Mouse (Mus musculus) embryonic facial prominence, embryonic 15.5 days (tissue): Measurements from ENCODE around the gene Aldh2. TPM values are rescaled to one million over a fixed set of nuclear protein-coding genes. Genes with fewer than 3 reads are reported as not detected.

Experiments
- ATAC-seq: fragments of 200-750 bp; cut with Nextera tagmentation; 2 replicates; pipeline ENCODE4 v1.8.0; 2017; ENCODE audit warnings: low read depth, moderate TSS enrichment; ENCODE audit not compliant: insufficient number of reproducible peaks, low FRiP score, low TSS enrichment
- H3K27ac ChIP-seq: fragments of 300-500 bp; sonication (generic); replicated peaks from 2 replicates; pipeline ENCODE4 v1.5.1; 2015; ENCODE audit warnings: mild to moderate bottlenecking, inconsistent platforms
- H3K27me3 ChIP-seq: fragments of 300-500 bp; sonication (generic); 2 replicates; pipeline ENCODE4 v1.6.1; 2015; ENCODE audit warnings: inconsistent platforms
- H3K36me3 ChIP-seq: fragments of 300-500 bp; sonication (generic); 2 replicates; pipeline ENCODE4 v1.6.1; 2015; ENCODE audit warnings: mild to moderate bottlenecking, inconsistent platforms
- H3K4me1 ChIP-seq: fragments of 300-500 bp; sonication (generic); 2 replicates; pipeline ENCODE4 v1.6.1; 2015; ENCODE audit warnings: inconsistent platforms
- H3K4me2 ChIP-seq: fragments of 300-500 bp; sonication (generic); replicated peaks from 2 replicates; pipeline ENCODE4 v1.6.1; 2015; ENCODE audit warnings: mild to moderate bottlenecking, inconsistent platforms
- H3K4me3 ChIP-seq: fragments of 300-500 bp; sonication (generic); replicated peaks from 2 replicates; pipeline ENCODE4 v1.5.1; 2015; ENCODE audit warnings: mild to moderate bottlenecking, inconsistent platforms
- H3K9ac ChIP-seq: fragments of 300-500 bp; sonication (generic); 2 replicates; pipeline ENCODE4 v1.6.1; 2015; ENCODE audit warnings: inconsistent platforms
- H3K9me3 ChIP-seq: fragments of 300-500 bp; sonication (generic); replicated peaks from 2 replicates; pipeline ENCODE4 v1.6.1; 2016; ENCODE audit warnings: inconsistent platforms
- WGBS: fragments of 180-500 bp; shearing (Covaris S2); methylation state at CpG from one replicate; pipeline ENCODE4 v1.1.7; 2015; 5-methylcytosine and 5-hydroxymethylcytosine counted together
- polyA plus RNA-seq: library from polyadenylated mRNA; unstranded; fragments of >200 nt; fragmentation: Nextera tagmentation; extraction: Ambion mirVana; gene quantifications from 2 replicates; pipeline ENCODE4 v1.2.1, GENCODE M21; 2015

Aldh2 gene
- polyA plus RNA-seq, 1 experiment from 2014 or later, result 219 TPM

DNA sequence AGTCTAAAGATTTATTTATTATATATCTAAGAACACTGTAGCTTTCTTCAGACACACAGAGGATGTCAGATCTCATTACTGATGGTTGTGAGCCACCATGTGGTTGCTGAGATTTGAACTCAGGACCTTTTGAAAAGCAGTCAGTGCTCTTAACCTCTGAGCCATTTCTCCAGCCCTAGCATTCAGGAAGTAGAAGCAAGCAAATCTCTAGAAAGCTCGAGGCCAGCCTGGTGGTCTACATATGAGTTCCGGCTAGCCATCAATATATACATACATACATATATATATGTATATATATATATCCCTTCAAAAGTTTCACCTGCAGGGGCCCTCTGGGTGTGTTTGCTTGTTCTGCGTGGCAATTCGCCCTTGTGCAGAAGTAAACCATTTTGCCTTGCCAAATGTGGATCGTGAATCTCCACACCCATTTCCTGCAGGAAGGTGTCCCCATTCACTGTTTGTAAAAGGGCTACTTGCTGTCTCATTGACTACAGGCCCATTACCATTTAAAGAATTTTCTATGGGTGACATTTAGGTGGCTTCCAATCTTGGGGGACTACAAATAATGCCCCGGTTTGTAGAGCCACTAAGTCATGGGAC, 1.2 kb upstream of the Aldh2 start:
- no peaks in the 10 kb centered on the region for H3K27me3 ChIP-seq
- no peaks in the 10 kb centered on the region for H3K36me3 ChIP-seq
- H3K4me2 ChIP-seq, result no peak overlapping the region
- H3K4me1 ChIP-seq, result peaks cover 22% of the 10 kb centered on the region
- ATAC-seq, result no peak
- H3K9me3 ChIP-seq, result no peaks in the 10 kb centered on the region
- WGBS, result 80% methylated on average over 6 of the region's 6 CpGs
- H3K4me3 ChIP-seq, result no peak overlapping the region
- H3K9ac ChIP-seq, result no peak overlapping the region
- H3K27ac ChIP-seq, result peak overlapping the region; percentile 84; the same call in 1 of the 2 replicates

DNA sequence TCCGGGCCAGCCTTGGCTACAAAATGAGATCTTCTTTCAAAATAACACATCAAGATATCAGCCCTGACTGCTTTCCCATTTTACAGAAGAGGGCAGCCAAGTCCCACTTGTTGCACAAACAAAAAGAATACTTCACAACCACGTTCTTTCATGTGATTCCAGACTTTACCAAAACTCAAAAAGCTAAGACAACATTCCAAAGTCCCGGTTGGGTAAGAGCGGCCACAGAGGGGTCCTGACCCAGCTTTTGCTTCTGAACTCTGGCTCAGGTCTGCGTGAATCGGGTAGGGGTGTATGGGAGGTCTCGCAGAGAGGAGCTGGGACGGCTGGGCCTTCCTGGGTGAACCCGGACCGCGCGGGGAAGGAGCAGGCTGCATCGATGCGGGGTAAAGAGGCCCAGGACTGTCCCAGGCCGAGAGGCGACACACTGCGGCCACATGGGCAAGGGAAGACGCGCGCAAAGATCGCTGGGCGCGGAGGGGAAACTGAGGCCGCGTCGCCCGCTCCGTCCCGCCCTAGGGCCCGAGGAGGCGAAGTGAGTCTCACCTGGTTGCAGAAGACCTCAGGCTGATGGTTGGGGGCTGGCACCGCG, 712 bp downstream of the Aldh2 start:
- ATAC-seq, result 0 out of 2 replicates have a peak, but pooled peaks have one; percentile 40
- 2% methylated on average over 33 of the region's 33 CpGs for WGBS
- Histone ChIP-seq H3K9ac (peak overlapping the region; percentile 52), H3K27ac (peak overlapping the region; percentile 84), H3K4me1 (peaks cover 22% of the 10 kb centered on the region), H3K9me3 (no peaks in the 10 kb centered on the region), H3K27me3 (no peaks in the 10 kb centered on the region), H3K4me3 (peak overlapping the region; percentile 63), H3K4me2 (peak overlapping the region; percentile 89), H3K36me3 (no peaks in the 10 kb centered on the region)

DNA sequence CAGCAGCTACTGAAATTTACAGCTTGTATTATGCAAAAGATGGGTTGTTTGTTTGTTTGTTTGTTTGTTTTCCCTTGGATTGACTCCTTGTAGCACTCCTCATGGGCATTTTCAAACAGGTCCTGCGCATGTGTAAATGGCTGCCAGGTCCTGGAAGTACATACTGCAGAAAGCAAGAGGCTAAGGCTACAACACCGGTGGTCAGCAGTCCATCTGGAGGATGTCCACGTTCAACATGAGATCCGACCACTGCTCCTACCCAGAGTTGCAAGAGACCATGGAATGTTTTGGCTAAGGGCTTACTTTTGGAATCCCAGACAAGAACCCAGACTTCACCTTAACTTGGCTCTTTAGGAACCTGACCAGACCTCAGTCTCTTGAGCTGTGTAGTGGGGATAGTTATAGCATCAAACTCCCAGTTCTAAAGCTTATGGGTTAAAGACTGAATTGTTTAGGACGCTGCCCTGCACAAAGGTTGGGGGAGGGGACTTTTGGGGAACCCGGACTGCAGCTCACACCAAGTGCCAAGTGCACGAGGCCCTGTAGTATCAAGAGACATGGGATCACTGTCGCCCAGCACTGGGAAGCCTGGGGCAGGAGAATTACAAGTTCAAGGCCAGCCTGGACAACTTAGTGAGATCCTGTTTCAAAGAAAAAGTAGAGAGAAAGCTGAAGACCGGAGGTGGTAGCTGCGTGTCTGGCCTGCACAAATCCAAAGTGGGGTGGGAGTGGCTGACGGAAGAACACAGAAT, 1.4 kb downstream of the Aldh2 start:
- Histone ChIP-seq H3K36me3 (no peaks in the 10 kb centered on the region), H3K4me2 (peak overlapping the region; percentile 89), H3K27ac (no peak overlapping the region), H3K4me1 (peaks cover 25% of the 10 kb centered on the region), H3K9me3 (no peaks in the 10 kb centered on the region), H3K9ac (no peak overlapping the region), H3K27me3 (no peaks in the 10 kb centered on the region), H3K4me3 (peak overlapping the region; percentile 63)
- no peak for ATAC-seq
- WGBS, result 47% methylated on average over 11 of the region's 11 CpGs

DNA sequence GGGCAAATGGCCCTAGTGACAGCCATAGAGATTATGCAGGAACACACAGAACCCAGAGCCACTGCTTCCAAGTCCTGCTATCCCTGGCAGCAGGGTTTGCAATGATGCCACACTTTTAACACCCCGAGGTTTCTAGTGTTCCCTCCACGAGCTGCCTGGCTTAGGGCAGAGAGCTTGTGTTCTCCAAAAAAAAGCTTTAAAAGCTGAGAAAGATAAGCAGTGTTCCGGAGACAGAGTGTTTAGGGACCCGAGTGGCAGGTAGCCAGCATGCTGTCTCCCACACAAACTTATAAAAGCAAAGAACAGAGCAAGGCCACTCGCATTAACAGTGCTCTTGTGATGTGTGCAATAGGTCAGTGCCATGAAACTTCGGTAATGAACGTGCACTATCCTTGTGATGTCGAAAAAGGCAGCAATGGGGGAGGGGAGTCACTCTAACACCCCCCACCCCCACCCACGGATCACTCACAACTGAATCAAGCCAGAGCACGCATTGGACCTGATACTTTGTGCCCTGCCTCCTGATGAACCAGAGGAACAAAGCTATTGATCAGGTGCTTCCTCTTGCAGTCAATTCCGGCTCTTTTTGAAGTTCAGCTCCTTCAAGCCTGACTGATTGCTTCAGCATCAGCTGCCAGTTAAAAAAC, 2.1 kb downstream of the Aldh2 start:
- no peak overlapping the region for H3K4me3 ChIP-seq
- peaks cover 31% of the 10 kb centered on the region for H3K4me1 ChIP-seq
- H3K36me3 ChIP-seq, result no peaks in the 10 kb centered on the region
- H3K27me3 ChIP-seq, result no peaks in the 10 kb centered on the region
- H3K27ac ChIP-seq, result no peak overlapping the region
- ATAC-seq, result no peak
- WGBS, result 68% methylated on average over 11 of the region's 11 CpGs
- H3K4me2 ChIP-seq, result no peak overlapping the region
- H3K9me3 ChIP-seq, result no peaks in the 10 kb centered on the region
- no peak overlapping the region for H3K9ac ChIP-seq

DNA sequence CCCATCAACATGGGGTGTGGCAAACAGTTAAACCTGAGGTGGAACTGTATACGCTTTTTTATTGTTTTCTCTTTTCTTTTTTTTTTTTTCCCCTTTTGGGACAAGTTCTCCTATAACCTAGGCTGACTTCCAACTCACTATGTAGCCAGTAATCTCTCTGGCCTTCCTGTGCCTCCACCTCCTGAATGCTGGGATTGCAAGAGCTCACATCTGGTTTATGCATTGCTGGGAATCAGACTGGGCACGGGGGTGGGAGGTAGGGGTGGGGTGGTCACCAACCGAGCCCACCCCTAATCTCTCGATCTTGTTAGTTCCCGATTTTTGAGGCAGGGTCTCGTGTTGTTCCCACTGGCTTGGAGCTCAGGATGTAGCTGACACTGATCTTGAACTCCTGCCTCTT, 3.7 kb downstream of the Aldh2 start:
- H3K4me3 ChIP-seq, result no peak overlapping the region
- WGBS, result 81% methylated on average over 6 of the region's 6 CpGs
- H3K4me2 ChIP-seq, result no peak overlapping the region
- no peak overlapping the region for H3K9ac ChIP-seq
- no peak for ATAC-seq
- no peaks in the 10 kb centered on the region for H3K9me3 ChIP-seq
- no peaks in the 10 kb centered on the region for H3K27me3 ChIP-seq
- no peak overlapping the region for H3K27ac ChIP-seq
- H3K36me3 ChIP-seq, result no peaks in the 10 kb centered on the region
- peaks cover 39% of the 10 kb centered on the region for H3K4me1 ChIP-seq

DNA sequence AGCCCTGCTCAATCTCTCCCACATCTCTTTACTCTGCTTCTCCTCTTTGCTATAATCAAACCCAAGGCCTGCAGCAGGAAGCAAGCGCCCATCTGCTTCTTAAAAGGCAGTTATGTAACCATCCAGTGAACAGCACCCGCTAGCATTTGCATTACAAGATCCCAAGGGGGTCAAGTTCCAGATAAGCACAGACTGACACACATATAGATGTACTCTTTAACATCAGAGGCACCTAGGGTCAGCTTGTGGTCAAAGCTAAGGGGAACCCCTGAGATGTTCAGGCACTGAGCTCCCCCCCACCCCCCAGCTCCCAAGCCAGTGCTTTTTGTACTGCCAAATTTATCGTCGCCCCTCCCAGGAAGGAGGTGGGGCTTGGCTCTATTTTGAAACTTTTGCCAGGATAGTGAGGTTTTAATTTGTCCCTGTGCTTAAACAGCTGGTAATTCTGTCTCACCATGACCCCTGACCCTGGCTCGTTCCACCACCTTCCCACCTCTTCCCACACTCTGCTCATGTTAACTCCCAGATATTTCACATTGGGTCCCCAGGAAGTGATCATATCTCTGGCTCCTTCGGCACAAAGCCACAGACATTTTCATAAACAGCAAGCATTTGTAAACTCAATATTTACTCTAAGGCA, 7.1 kb downstream of the Aldh2 start:
- Histone ChIP-seq H3K27ac (peak overlapping the region; percentile 4; the same call in 1 of the 2 replicates), H3K9me3 (no peaks in the 10 kb centered on the region), H3K27me3 (no peaks in the 10 kb centered on the region), H3K4me3 (no peak overlapping the region), H3K4me2 (no peak overlapping the region), H3K36me3 (no peaks in the 10 kb centered on the region), H3K9ac (no peak overlapping the region), H3K4me1 (peaks cover 25% of the 10 kb centered on the region)
- no peak for ATAC-seq
- 57% methylated on average over 6 of the region's 6 CpGs for WGBS

DNA sequence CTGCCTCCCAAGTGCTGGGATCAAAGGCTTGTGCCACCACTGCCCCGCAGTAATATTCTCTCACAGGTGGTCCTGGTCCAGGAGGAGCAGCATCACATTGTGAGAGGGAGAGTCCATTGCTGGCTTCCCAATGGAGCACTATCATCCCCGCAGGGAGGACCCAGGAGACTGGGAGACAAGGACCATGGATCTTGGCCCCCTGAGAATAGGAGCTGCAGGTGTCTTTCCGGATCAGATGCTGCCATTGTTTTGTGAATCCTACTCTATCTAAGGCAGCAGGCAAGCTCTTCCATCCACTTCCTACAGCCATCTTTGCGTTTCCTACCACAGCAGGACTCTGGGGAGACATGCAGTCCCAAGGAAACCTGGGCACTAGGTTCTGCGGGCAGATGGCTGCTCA, 7.9 kb downstream of the Aldh2 start:
- no peak for ATAC-seq
- WGBS, result 90% methylated on average over 5 of the region's 5 CpGs

DNA sequence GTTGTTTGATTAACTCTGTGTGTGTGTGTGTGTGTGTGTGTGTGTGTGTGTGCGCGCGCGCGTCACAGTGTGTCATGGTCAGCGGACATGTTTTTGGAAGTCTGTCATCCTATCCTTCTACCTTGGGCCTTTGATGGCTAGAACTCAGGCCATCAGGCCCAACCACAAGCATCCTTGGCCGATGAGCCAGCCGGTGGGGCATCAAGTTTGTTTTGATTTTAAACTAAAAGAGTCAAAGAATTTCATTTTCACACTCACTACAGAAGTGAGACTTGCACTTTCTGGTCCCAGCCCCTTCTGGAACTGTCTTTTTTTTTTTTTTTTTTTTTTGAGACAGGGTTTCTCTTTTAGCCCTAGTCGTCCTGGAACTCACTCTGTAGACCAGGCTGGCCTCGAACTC, 8.6 kb downstream of the Aldh2 start:
- no peaks in the 10 kb centered on the region for H3K27me3 ChIP-seq
- H3K4me1 ChIP-seq, result peaks cover 25% of the 10 kb centered on the region
- H3K4me3 ChIP-seq, result no peak overlapping the region
- no peak overlapping the region for H3K9ac ChIP-seq
- 91% methylated on average over 10 of the region's 10 CpGs for WGBS
- peaks cover 12% of the 10 kb centered on the region for H3K36me3 ChIP-seq
- H3K9me3 ChIP-seq, result no peaks in the 10 kb centered on the region
- ATAC-seq, result no peak
- no peak overlapping the region for H3K4me2 ChIP-seq
- no peak overlapping the region for H3K27ac ChIP-seq

More for the DNA sequence above, 7.9 kb downstream of the Aldh2 start:
- no peak overlapping the region for H3K9ac ChIP-seq
- peaks cover 25% of the 10 kb centered on the region for H3K4me1 ChIP-seq
- peaks cover 5% of the 10 kb centered on the region for H3K36me3 ChIP-seq
- H3K9me3 ChIP-seq, result no peaks in the 10 kb centered on the region
- H3K27me3 ChIP-seq, result no peaks in the 10 kb centered on the region
- 0 out of 2 replicates have a peak overlapping the region, but pooled peaks have one; percentile 4 for H3K27ac ChIP-seq
- H3K4me3 ChIP-seq, result no peak overlapping the region
- no peak overlapping the region for H3K4me2 ChIP-seq

DNA sequence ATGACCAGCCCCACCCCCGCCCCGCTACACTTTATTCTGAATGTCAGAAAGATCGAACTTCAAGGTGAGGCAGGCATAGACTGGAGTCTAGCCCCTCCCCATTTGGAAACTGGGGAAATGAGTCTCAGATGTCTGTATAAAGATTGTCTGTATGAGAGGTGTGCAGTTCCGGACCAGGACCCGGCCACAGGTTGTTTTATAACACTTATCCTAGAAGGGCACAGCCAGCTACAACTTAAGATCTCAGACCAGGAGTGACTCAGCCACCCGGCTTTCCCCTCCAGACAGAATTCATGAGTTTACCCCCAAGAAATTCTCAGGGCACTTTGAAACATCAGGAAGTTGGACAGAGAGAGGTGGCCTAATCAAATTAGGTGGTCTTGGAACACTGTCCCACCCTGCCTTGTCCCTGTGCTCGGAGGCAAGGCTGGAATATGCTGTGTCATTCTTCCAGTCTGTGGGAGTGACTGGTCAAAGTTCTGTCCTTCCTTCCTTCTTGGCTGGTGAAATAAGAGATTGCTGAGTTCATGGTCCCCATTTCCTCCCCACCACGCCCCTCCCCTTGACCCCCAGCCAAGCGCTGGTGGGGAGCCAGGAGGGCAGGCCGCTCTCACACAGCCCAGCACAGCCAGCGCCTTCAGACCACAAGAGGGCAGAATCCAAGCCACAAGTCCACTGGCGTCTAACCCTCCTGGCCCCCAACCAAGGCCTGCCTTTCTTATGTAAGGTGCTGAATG, 9.7 kb downstream of the Aldh2 start:
- ATAC-seq, result peak; percentile 79; the same call in 1 of the 2 replicates
- H3K4me2 ChIP-seq, result no peak overlapping the region

DNA sequence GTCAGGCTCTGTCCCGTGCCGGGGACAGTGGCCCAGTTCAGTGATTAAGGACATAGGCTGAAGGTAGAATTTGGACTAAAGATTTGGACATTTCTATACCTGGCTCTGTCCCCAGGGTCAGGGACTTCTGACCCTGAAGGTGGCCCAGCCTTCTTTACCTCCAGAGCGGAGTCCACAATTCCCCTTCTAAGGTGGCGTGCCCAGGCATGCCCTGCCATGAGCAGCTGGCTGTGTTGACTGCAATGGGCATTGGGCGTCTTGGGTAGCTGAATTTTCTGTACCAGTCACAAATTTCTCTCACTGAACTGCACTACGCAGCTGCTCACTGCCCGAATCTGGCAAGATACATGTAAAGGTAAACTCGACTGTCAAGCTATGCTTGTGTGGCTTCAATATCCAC, 11.7 kb downstream of the Aldh2 start:
- peaks cover 40% of the 10 kb centered on the region for H3K36me3 ChIP-seq
- H3K27ac ChIP-seq, result no peak overlapping the region
- H3K9me3 ChIP-seq, result no peaks in the 10 kb centered on the region
- H3K4me2 ChIP-seq, result no peak overlapping the region
- no peak overlapping the region for H3K9ac ChIP-seq
- no peak overlapping the region for H3K4me3 ChIP-seq
- ATAC-seq, result no peak
- peaks cover 20% of the 10 kb centered on the region for H3K4me1 ChIP-seq
- 84% methylated on average over 8 of the region's 8 CpGs for WGBS
- H3K27me3 ChIP-seq, result no peaks in the 10 kb centered on the region

More for the DNA sequence above, 9.7 kb downstream of the Aldh2 start:
- no peaks in the 10 kb centered on the region for H3K27me3 ChIP-seq
- H3K4me1 ChIP-seq, result peaks cover 25% of the 10 kb centered on the region
- peaks cover 22% of the 10 kb centered on the region for H3K36me3 ChIP-seq
- no peaks in the 10 kb centered on the region for H3K9me3 ChIP-seq
- no peak overlapping the region for H3K4me3 ChIP-seq
- WGBS, result 49% methylated on average over 12 of the region's 12 CpGs
- H3K9ac ChIP-seq, result no peak overlapping the region
- H3K27ac ChIP-seq, result peak overlapping the region; percentile 17; the same call in 1 of the 2 replicates
